Mouse (Mus musculus) MEL (cell line): ENCODE results near the gene Ablim2. TPM values are rescaled to one million over a fixed set of nuclear protein-coding genes. Genes with fewer than 3 reads are reported as not detected.

Source experiments
- DNase-seq: peaks from one replicate; pipeline ENCODE4 v3.0.0; 2011; ENCODE audit warnings: low read depth, low spot score
- H3K27ac ChIP-seq: 2 replicates; pipeline ENCODE4 v1.5.1; 2012; ENCODE audit warnings: low read depth, mild to moderate bottlenecking, control low read depth, low read length, moderate library complexity; ENCODE audit not compliant: control insufficient read depth
- H3K27me3 ChIP-seq, 2 experiments: fragments of 150-350 bp in 1 of 2; sonication (generic) in 1 of 2; 2 replicates each; pipeline ENCODE4 v1.6.1; 2012; ENCODE audit warnings: low read length in 2 of 2, mild to moderate bottlenecking in 2 of 2, improper control_type of control experiment in 1 of 2, moderate library complexity in 1 of 2; ENCODE audit not compliant: insufficient read depth in 2 of 2, control insufficient read depth in 1 of 2
- H3K36me3 ChIP-seq, 2 experiments: 2 replicates each; pipeline ENCODE4 v1.6.1; 2012 to 2014; ENCODE audit warnings: low read length in 2 of 2, improper control_type of control experiment in 1 of 2, inconsistent platforms in 1 of 2, mild to moderate bottlenecking in 1 of 2; ENCODE audit not compliant: insufficient read depth in 2 of 2, control insufficient read depth in 1 of 2
- H3K4me1 ChIP-seq, 2 experiments: fragments of 150-350 bp in 1 of 2; sonication (generic) in 1 of 2; 2 replicates each; pipeline ENCODE4 v1.6.1; 2012; ENCODE audit warnings: low read length in 2 of 2, improper control_type of control experiment in 1 of 2, mild to moderate bottlenecking in 1 of 2; ENCODE audit not compliant: insufficient read depth in 2 of 2, control insufficient read depth in 1 of 2
- H3K4me3 ChIP-seq, 2 experiments: fragments of 150-350 bp in 1 of 2; sonication (generic) in 1 of 2; 2 replicates each; pipeline ENCODE4 v1.5.1; 2012; ENCODE audit warnings: low read depth in 2 of 2, low read length in 2 of 2, mild to moderate bottlenecking in 2 of 2, moderate library complexity in 2 of 2, control low read depth in 1 of 2, improper control_type of control experiment in 1 of 2; ENCODE audit not compliant: control insufficient read depth in 1 of 2, insufficient read depth in 1 of 2
- H3K79me2 ChIP-seq: 2 replicates; pipeline ENCODE4 v1.6.1; 2012; ENCODE audit warnings: mild to moderate bottlenecking, low read length, moderate library complexity; ENCODE audit not compliant: control insufficient read depth, poor library complexity, insufficient read depth
- H3K9ac ChIP-seq: 2 replicates; pipeline ENCODE4 v1.6.1; 2012; ENCODE audit warnings: low read depth, mild to moderate bottlenecking, control low read depth, low read length, moderate library complexity; ENCODE audit not compliant: control insufficient read depth, poor library complexity, severe bottlenecking
- H3K9me3 ChIP-seq: fragments of 150-350 bp; sonication (generic); replicated peaks from 2 replicates; pipeline ENCODE4 v1.6.1; 2012; ENCODE audit warnings: mild to moderate bottlenecking, low read length, improper control_type of control experiment, moderate library complexity; ENCODE audit not compliant: insufficient read depth
- BHLHE40 ChIP-seq: IDR thresholded peaks from 2 replicates; pipeline ENCODE4 v1.6.1; 2012; ENCODE audit warnings: low read depth, mild to moderate bottlenecking, inconsistent platforms, low read length, improper control_type of control experiment, borderline replicate concordance
- CHD1 ChIP-seq: IDR thresholded peaks from 2 replicates; pipeline ENCODE4 v1.6.1; 2012; ENCODE audit warnings: low read depth, mild to moderate bottlenecking, inconsistent platforms, low read length, improper control_type of control experiment
- CTCF ChIP-seq, 3 experiments: IDR thresholded peaks in 2 of 3; conservative IDR thresholded peaks in 1 of 3; 2 replicates each; pipeline ENCODE4 v1.5.1; 2011 to 2012; ENCODE audit warnings: low read length in 3 of 3, low read depth in 2 of 3, mild to moderate bottlenecking in 2 of 3, improper control_type of control experiment in 1 of 3, inconsistent platforms in 1 of 3, mixed read lengths in 1 of 3, moderate library complexity in 1 of 3; ENCODE audit not compliant: control insufficient read depth in 1 of 3, insufficient read depth in 1 of 3, poor library complexity in 1 of 3, severe bottlenecking in 1 of 3
- ELF1 ChIP-seq: IDR thresholded peaks from 2 replicates; pipeline ENCODE4 v1.6.1; 2014; ENCODE audit warnings: low read depth, mild to moderate bottlenecking, inconsistent platforms, low read length, improper control_type of control experiment, moderate library complexity
- GABPA ChIP-seq: IDR thresholded peaks from 2 replicates; pipeline ENCODE4 v1.6.1; 2012; ENCODE audit warnings: low read depth, mild to moderate bottlenecking, inconsistent platforms, low read length, improper control_type of control experiment, moderate library complexity
- GATA1 ChIP-seq: IDR thresholded peaks from 2 replicates; pipeline ENCODE4 v1.6.1; 2011; ENCODE audit warnings: low read depth, low read length, improper control_type of control experiment
- HCFC1 ChIP-seq: IDR thresholded peaks from 2 replicates; pipeline ENCODE4 v1.6.1; 2012; ENCODE audit warnings: low read depth, mild to moderate bottlenecking, inconsistent platforms, low read length, improper control_type of control experiment, moderate library complexity
- JUND ChIP-seq: IDR thresholded peaks from 2 replicates; pipeline ENCODE4 v1.6.1; 2011; ENCODE audit warnings: low read depth, mild to moderate bottlenecking, improper control_type of control experiment, low read length
- KAT2A ChIP-seq: conservative IDR thresholded peaks from 2 replicates; pipeline ENCODE4 v1.6.1; 2012; ENCODE audit warnings: low read depth, low read length, improper control_type of control experiment, inconsistent platforms
- MAFK ChIP-seq: IDR thresholded peaks from 2 replicates; pipeline ENCODE4 v1.6.1; 2011; ENCODE audit warnings: low read depth, mild to moderate bottlenecking, low read length, improper control_type of control experiment, borderline replicate concordance
- MAX ChIP-seq: IDR thresholded peaks from 2 replicates; pipeline ENCODE4 v1.6.1; 2011; ENCODE audit warnings: low read length, improper control_type of control experiment
- MEF2A ChIP-seq: IDR thresholded peaks from 2 replicates; pipeline ENCODE4 v1.6.1; 2014; ENCODE audit warnings: low read depth, mild to moderate bottlenecking, inconsistent platforms, low read length, improper control_type of control experiment; ENCODE audit not compliant: poor library complexity, insufficient replicate concordance, severe bottlenecking; ENCODE audit errors: extremely low read depth
- POLR2A ChIP-seq, 2 experiments: IDR thresholded peaks; 2 replicates each; pipeline ENCODE4 v1.6.1; 2011 to 2012; ENCODE audit warnings: low read length in 2 of 2, mild to moderate bottlenecking in 2 of 2, control low read depth in 1 of 2, improper control_type of control experiment in 1 of 2, low read depth in 1 of 2, moderate library complexity in 1 of 2; ENCODE audit not compliant: control insufficient read depth in 1 of 2, insufficient read depth in 1 of 2, poor library complexity in 1 of 2
- POLR2AphosphoS2 ChIP-seq: IDR thresholded peaks from 2 replicates; pipeline ENCODE4 v1.6.1; 2011; ENCODE audit warnings: low read length, improper control_type of control experiment
- POLR2AphosphoS5 ChIP-seq: IDR thresholded peaks from 2 replicates; pipeline ENCODE4 v1.6.1; 2012; ENCODE audit warnings: low read depth, borderline replicate concordance, mild to moderate bottlenecking, inconsistent platforms, low read length, moderate library complexity, mixed read lengths
- RAD21 ChIP-seq: IDR thresholded peaks from 2 replicates; pipeline ENCODE4 v1.6.1; 2011; ENCODE audit warnings: mild to moderate bottlenecking, low read depth, low read length, improper control_type of control experiment
- TAL1 ChIP-seq: IDR thresholded peaks from 2 replicates; pipeline ENCODE4 v1.6.1; 2012; ENCODE audit warnings: mild to moderate bottlenecking, inconsistent platforms, low read length, moderate library complexity, mixed read lengths
- TBP ChIP-seq: IDR thresholded peaks from 2 replicates; pipeline ENCODE4 v1.8.0; 2011; ENCODE audit warnings: low read depth, low read length, improper control_type of control experiment
- TCF12 ChIP-seq: IDR thresholded peaks from 2 replicates; pipeline ENCODE4 v1.6.1; 2014; ENCODE audit warnings: low read depth, mild to moderate bottlenecking, inconsistent platforms, low read length, improper control_type of control experiment, moderate library complexity
- USF2 ChIP-seq, 2 experiments: IDR thresholded peaks; 2 replicates each; pipeline ENCODE4 v1.6.1; 2011 to 2012; ENCODE audit warnings: improper control_type of control experiment in 2 of 2, low read length in 2 of 2, borderline replicate concordance in 1 of 2, inconsistent platforms in 1 of 2, low read depth in 1 of 2, mild to moderate bottlenecking in 1 of 2; ENCODE audit not compliant: insufficient read depth in 1 of 2
- ZC3H11A ChIP-seq: IDR thresholded peaks from 2 replicates; pipeline ENCODE4 v1.6.1; 2012; ENCODE audit warnings: low read depth, mild to moderate bottlenecking, inconsistent platforms, low read length, improper control_type of control experiment
- ZKSCAN1 ChIP-seq: IDR thresholded peaks from 2 replicates; pipeline ENCODE4 v1.6.1; 2012; ENCODE audit warnings: low read depth, mild to moderate bottlenecking, inconsistent platforms, low read length, improper control_type of control experiment, moderate library complexity
- ZMIZ1 ChIP-seq: IDR thresholded peaks from 2 replicates; pipeline ENCODE4 v1.6.1; 2012; ENCODE audit warnings: low read depth, mild to moderate bottlenecking, inconsistent platforms, low read length, improper control_type of control experiment, moderate library complexity
- ZNF384 ChIP-seq: IDR thresholded peaks from 2 replicates; pipeline ENCODE4 v1.6.1; 2012; ENCODE audit warnings: low read depth, mild to moderate bottlenecking, inconsistent platforms, low read length, improper control_type of control experiment
- polyA plus RNA-seq, 2 experiments: library from polyadenylated mRNA; stranded (reverse) in 1 of 2; unstranded in 1 of 2; fragments of >175 nt in 1 of 2; fragments of >200 nt in 1 of 2; gene quantifications; 2 replicates each; pipeline versions ENCODE4 v1.2.1 to v1.2.4; 2012; ENCODE audit warnings: low replicate concordance in 2 of 2, low read depth in 1 of 2; ENCODE audit not compliant: insufficient read length in 2 of 2, insufficient read depth in 1 of 2, missing spikeins in 1 of 2
- total RNA-seq: library from RNA; depleted of rRNA; stranded (reverse); fragments of 300-350 nt; gene quantifications from 2 replicates; pipeline ENCODE4 v1.2.3, GENCODE M21; 2012

Ablim2 gene
- total and polyA plus RNA-seq, 3 experiments: not detected

- no peak overlapping the region for H3K9ac ChIP-seq
- TF ChIP-seq JUND (no peak), ELF1 (no peak), ZMIZ1 (no peak), CHD1 (no peak), MAFK (no peak), TCF12 (no peak), KAT2A (no peak), POLR2AphosphoS2 (no peak), GATA1 (no peak), HCFC1 (no peak), MAX (no peak), ZKSCAN1 (no peak), USF2 (IDR thresholded peaks at IDR 0.05; ENCODE audit: borderline replicate concordance in 1 of 2, insufficient read depth in 1 of 2, low read depth in 1 of 2, low read length in 2 of 2) (no peak), ZNF384 (no peak), RAD21 (no peak), GABPA (no peak)
- H3K27me3 ChIP-seq: no peaks in the 10 kb centered on the region
- H3K79me2 ChIP-seq: no peaks in the 10 kb centered on the region
- no peaks in the 10 kb centered on the region for H3K36me3 ChIP-seq
- no peak overlapping the region for H3K4me3 ChIP-seq
- no peak for DNase-seq
- no peak overlapping the region for H3K27ac ChIP-seq
- H3K4me1 ChIP-seq: no peaks in the 10 kb centered on the region
- H3K9me3 ChIP-seq: no peaks in the 10 kb centered on the region
These were observed 103.8 kb downstream of the Ablim2 start for GRCm38 (mm10) chr5:35861456-35861855.

GRCm38 (mm10) chr5:35869973-35870372, 112.3 kb downstream of the Ablim2 start:
- H3K79me2 ChIP-seq: no peaks in the 10 kb centered on the region
- H3K36me3 ChIP-seq: no peaks in the 10 kb centered on the region
- no peak overlapping the region for H3K4me3 ChIP-seq
- no peak for DNase-seq
- no peaks in the 10 kb centered on the region for H3K4me1 ChIP-seq
- TF ChIP-seq BHLHE40 (no peak), POLR2A (IDR thresholded peaks at IDR 0.05; ENCODE audit: control insufficient read depth in 1 of 2, insufficient read depth in 1 of 2, low read depth in 1 of 2, low read length in 2 of 2, poor library complexity in 1 of 2) (no peak), TCF12 (no peak), ZC3H11A (no peak), CTCF (IDR thresholded peaks at IDR 0.05 in 2 of 3, conservative IDR thresholded peaks at IDR 0.05 in 1 of 3; ENCODE audit: control insufficient read depth in 1 of 3, insufficient read depth in 1 of 3, low read depth in 2 of 3, low read length in 3 of 3, poor library complexity in 1 of 3, severe bottlenecking in 1 of 3) (no peak), ZNF384 (no peak), CHD1 (no peak), POLR2AphosphoS5 (no peak), TAL1 (no peak), TBP (no peak), KAT2A (no peak), MEF2A (no peak)
- H3K9ac ChIP-seq: no peak overlapping the region
- H3K27ac ChIP-seq: no peak overlapping the region
- H3K9me3 ChIP-seq: no peaks in the 10 kb centered on the region
- H3K27me3 ChIP-seq: no peaks in the 10 kb centered on the region
